Mouse (Mus musculus): ENCODE measurements around the gene Golga5.

- no peak for TF ChIP-seq CHD2 (IDR thresholded peaks at IDR 0.05; ENCODE audit: low read depth, low read length)
- TF ChIP-seq ZC3H11A (IDR thresholded peaks at IDR 0.05; ENCODE audit: borderline replicate concordance, low read depth, low read length): no peak
- no peak for TF ChIP-seq ZNF384 (IDR thresholded peaks at IDR 0.05; ENCODE audit: low read depth, low read length)
- TF ChIP-seq MAFK (IDR thresholded peaks at IDR 0.05; ENCODE audit: insufficient read depth, low read depth, low read length): no peak
Measured at GRCm38 (mm10) chr12:102445436-102445835, 23.5 kb upstream of the Golga5 start.

Data from ES-E14 (cell line).